Mouse (Mus musculus): ENCODE results near the gene Aqp6. TPM values are rescaled to one million over a fixed set of nuclear protein-coding genes. Genes with fewer than 3 reads are reported as not detected.

The Aqp6 gene
- polyA plus RNA-seq, 1 experiment from 2014 or later: 0.68 TPM

- WGBS: 18% methylated on average over 6 of the region's 6 CpGs
- H3K27me3 ChIP-seq (replicated peaks; ENCODE audit: control insufficient read depth, insufficient read depth, low read length): no peaks in the 10 kb centered on the region
Measured at GRCm38 (mm10) chr15:99649067-99649761, 48.0 kb downstream of the Aqp6 start.

DNA sequence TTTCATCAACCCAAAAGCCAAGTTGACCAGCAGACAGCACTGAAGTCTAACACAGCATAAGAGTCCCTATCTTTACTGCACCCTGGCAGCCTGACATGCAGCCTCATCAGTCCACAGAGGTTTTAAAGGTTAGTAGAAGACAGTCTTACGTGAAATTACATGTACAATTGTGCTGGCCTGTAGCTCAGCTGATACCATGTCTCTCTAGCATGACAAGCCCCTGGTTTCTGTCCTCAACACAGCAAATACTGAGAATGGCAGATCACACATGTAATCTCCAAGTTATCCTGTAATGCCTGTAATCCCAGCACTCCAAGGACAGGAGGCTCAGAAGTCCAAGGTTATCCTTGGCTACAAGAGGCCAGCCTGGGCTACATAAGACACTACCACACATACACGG is 49.1 kb downstream of the Aqp6 start:
- H3K9me3 ChIP-seq (ENCODE audit: control insufficient read depth, low read length): no peaks in the 10 kb centered on the region
- peak overlapping the region; percentile 92 for H3K4me3 ChIP-seq (ENCODE audit: low read length)
- no peaks in the 10 kb centered on the region for H3K27me3 ChIP-seq (replicated peaks; ENCODE audit: control insufficient read depth, insufficient read depth, low read length)
- peaks cover 36% of the 10 kb centered on the region for H3K4me1 ChIP-seq (ENCODE audit: control insufficient read depth, insufficient read depth, low read depth, low read length)
- H3K27ac ChIP-seq (ENCODE audit: low read depth, low read length): no peak overlapping the region; the same call in 1 of the 2 replicates
- peak overlapping the region; percentile 90 for H3K4me2 ChIP-seq (ENCODE audit: low read length)
- H3K36me3 ChIP-seq (ENCODE audit: control insufficient read depth, insufficient read depth, low read length): no peaks in the 10 kb centered on the region
- ATAC-seq: no peak
- 54% methylated on average over 2 of the region's 2 CpGs for WGBS
- 0 out of 2 replicates have a peak overlapping the region, but pooled peaks have one; percentile 5 for H3K9ac ChIP-seq (ENCODE audit: low read depth, low read length)

More at GRCm38 (mm10) chr15:99649067-99649761, 48.0 kb downstream of the Aqp6 start:
- H3K9me3 ChIP-seq (ENCODE audit: control insufficient read depth, low read length): no peaks in the 10 kb centered on the region
- no peak overlapping the region for H3K4me3 ChIP-seq (ENCODE audit: low read length)
- no peak overlapping the region for H3K9ac ChIP-seq (ENCODE audit: low read depth, low read length)
- peaks cover 43% of the 10 kb centered on the region for H3K4me1 ChIP-seq (ENCODE audit: control insufficient read depth, insufficient read depth, low read depth, low read length)
- peak overlapping the region; percentile 90 for H3K4me2 ChIP-seq (ENCODE audit: low read length)
- H3K27ac ChIP-seq (ENCODE audit: low read depth, low read length): peak overlapping the region; percentile 42
- ATAC-seq: no peak
- H3K36me3 ChIP-seq (ENCODE audit: control insufficient read depth, insufficient read depth, low read length): no peaks in the 10 kb centered on the region

DNA sequence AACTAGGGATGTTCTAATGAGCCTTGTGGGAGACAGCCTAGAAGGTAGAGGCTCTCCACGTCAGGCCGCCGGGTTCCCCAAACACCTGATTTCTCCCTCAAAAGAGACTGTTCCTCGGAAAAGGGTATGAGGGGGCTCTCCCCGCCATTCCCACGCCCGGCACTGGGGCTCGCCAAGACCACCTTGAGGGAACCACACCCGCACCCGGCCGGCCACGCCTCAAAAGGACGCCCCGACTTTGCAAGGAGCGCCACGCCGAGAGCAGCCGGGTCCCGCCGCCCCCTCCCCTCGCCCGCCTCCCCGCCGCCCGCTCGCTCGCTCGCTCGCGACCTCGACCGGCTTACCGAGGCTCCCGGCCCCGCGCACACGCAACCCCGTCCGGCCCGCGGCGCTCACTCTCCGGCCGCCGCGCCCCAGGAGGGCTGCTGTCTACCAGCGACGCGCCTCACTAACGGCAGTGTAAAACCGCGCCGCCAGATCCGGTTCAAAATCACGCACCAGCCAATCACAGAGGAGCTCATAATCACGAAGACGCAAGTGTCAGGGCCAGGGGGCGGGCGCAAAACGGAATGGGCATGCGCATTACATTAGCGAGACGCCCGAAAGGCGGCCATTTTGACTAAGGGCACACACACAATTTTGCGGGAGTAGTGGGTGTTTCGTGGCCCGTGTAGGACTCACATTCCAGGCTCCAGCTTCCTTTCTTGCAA is 50.1 kb downstream of the Aqp6 start, which contains the start of gene Racgap1:
Gene Racgap1, minus strand, starts transcription at position 494 of the 710 bp plus-strand sequence.
- peaks cover 38% of the 10 kb centered on the region for H3K4me1 ChIP-seq (ENCODE audit: control insufficient read depth, insufficient read depth, low read depth, low read length)
- peak within 1 kb of the TSS; percentile 90 for H3K4me2 ChIP-seq (ENCODE audit: low read length)
- H3K9ac ChIP-seq (ENCODE audit: low read depth, low read length): peak within 1 kb of the TSS; percentile 82
- under 1% methylated on average over 43 of the region's 68 CpGs for WGBS
- H3K27me3 ChIP-seq (replicated peaks; ENCODE audit: control insufficient read depth, insufficient read depth, low read length): no peaks in the 10 kb centered on the region
- peak within 1 kb of the TSS; percentile 92 for H3K4me3 ChIP-seq (ENCODE audit: low read length)
- H3K9me3 ChIP-seq (ENCODE audit: control insufficient read depth, low read length): no peaks in the 10 kb centered on the region
- ATAC-seq: peak; percentile 93
- H3K36me3 ChIP-seq (ENCODE audit: control insufficient read depth, insufficient read depth, low read length): no peaks in the 10 kb centered on the region
- peak within 1 kb of the TSS; percentile 3 for H3K27ac ChIP-seq (ENCODE audit: low read depth, low read length)

DNA sequence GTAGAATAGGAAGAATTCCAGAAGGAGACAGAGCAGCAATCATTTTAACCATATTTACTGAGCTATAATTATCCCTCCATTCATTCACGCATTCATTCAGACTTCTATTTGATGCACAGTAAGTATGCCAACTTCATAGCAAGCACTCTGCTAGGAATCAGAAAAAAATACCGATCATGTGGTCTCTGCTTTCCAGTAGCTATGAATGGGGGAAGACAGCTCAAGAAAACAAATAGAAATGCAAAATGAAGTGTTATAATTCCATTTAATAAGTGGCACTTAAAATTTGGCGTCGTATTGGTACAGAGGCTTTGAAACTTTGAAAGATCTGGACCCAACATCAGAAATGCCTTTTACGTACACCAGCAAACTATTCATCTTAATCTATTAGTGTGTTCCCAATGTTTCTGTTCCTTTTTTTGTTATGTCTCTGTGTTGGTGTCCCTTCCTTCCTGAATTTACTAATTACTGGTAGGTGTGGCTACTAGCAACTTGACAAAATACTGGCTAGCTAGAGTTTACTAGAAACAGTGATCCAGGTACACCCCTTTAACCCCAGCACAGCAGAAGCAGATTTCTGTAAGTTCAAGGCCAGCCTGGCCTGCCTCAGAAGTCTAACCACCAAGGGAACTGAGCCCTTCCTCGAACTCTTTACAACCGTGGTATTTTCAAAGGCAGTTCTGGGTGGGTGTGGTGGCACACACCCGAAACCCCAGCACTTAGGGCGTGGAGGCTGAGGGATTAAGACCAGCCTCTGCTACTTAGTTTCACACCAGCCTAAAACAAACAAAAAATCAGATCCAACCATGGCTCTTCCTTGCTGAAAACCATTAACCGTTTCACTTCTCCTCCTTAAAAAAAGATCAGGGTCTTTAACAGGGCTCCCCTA is 51.0 kb downstream of the Aqp6 start:
- peak overlapping the region; percentile 92 for H3K4me3 ChIP-seq (ENCODE audit: low read length)

DNA sequence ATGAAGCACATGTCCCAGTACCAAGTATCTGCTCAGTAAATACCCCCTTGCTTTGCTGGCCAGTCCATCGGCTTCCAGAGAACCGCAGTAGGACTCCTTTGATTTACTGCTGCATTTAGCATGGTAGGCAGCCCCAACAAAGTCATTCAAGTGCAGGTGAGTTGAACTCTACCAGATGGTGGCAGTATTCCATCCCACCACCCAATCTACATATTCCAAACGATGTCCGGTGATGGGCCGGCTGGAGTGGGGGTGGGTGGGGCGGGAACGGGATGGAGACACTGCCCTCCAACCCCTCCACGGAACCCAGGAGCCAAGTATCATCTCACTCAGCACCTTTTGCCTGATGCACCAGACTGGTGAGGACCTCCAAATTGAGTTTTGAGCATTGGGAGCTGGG is 52.1 kb downstream of the Aqp6 start:
- no peaks in the 10 kb centered on the region for H3K9me3 ChIP-seq (ENCODE audit: control insufficient read depth, low read length)
- H3K4me2 ChIP-seq (ENCODE audit: low read length): peak overlapping the region; percentile 54
- no peaks in the 10 kb centered on the region for H3K27me3 ChIP-seq (replicated peaks; ENCODE audit: control insufficient read depth, insufficient read depth, low read length)
- H3K9ac ChIP-seq (ENCODE audit: low read depth, low read length): peak overlapping the region; percentile 24; the same call in 1 of the 2 replicates
- H3K27ac ChIP-seq (ENCODE audit: low read depth, low read length): no peak overlapping the region
- H3K36me3 ChIP-seq (ENCODE audit: control insufficient read depth, insufficient read depth, low read length): no peaks in the 10 kb centered on the region
- H3K4me1 ChIP-seq (ENCODE audit: control insufficient read depth, insufficient read depth, low read depth, low read length): peaks cover 28% of the 10 kb centered on the region
- H3K4me3 ChIP-seq (ENCODE audit: low read length): peak overlapping the region; percentile 24; the same call in 1 of the 2 replicates
- WGBS: 12% methylated on average over 8 of the region's 8 CpGs
- no peak for ATAC-seq

More for the DNA sequence above, 51.0 kb downstream of the Aqp6 start:
- peaks cover 38% of the 10 kb centered on the region for H3K4me1 ChIP-seq (ENCODE audit: control insufficient read depth, insufficient read depth, low read depth, low read length)
- H3K9ac ChIP-seq (ENCODE audit: low read depth, low read length): 0 out of 2 replicates have a peak overlapping the region, but pooled peaks have one; percentile 46
- no peak for ATAC-seq
- 80% methylated on average over 10 of the region's 10 CpGs for WGBS
- no peaks in the 10 kb centered on the region for H3K27me3 ChIP-seq (replicated peaks; ENCODE audit: control insufficient read depth, insufficient read depth, low read length)
- peak overlapping the region; percentile 59 for H3K4me2 ChIP-seq (ENCODE audit: low read length)
- H3K36me3 ChIP-seq (ENCODE audit: control insufficient read depth, insufficient read depth, low read length): no peaks in the 10 kb centered on the region
- H3K9me3 ChIP-seq (ENCODE audit: control insufficient read depth, low read length): no peaks in the 10 kb centered on the region
- H3K27ac ChIP-seq (ENCODE audit: low read depth, low read length): peak overlapping the region; percentile 3; the same call in 1 of the 2 replicates

DNA sequence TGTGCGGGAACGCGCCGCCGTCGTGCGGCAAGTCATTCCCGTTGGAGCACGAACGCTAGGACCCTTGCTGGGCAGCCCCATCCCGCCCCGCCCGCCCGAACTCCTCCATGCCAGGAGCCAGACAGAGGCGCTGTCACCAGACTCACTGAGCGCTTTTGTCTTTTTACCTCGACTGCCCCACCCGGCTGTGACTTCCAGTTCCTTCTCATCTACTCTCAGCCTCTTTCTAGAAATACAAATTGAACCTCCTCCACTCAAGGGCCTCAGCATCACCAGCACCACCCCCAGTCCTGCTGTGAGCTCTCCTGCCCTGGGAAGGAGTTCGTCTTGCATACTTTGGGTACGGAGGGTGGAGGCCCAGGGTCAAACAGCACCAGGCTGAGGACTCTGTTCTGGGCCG is 52.7 kb downstream of the Aqp6 start:
- Histone ChIP-seq H3K27ac (ENCODE audit: low read depth, low read length) (no peak overlapping the region), H3K4me2 (ENCODE audit: low read length) (peak overlapping the region; percentile 54), H3K36me3 (ENCODE audit: control insufficient read depth, insufficient read depth, low read length) (no peaks in the 10 kb centered on the region), H3K9ac (ENCODE audit: low read depth, low read length) (peak overlapping the region; percentile 24; the same call in 1 of the 2 replicates), H3K27me3 (replicated peaks; ENCODE audit: control insufficient read depth, insufficient read depth, low read length) (no peaks in the 10 kb centered on the region), H3K4me1 (ENCODE audit: control insufficient read depth, insufficient read depth, low read depth, low read length) (peaks cover 25% of the 10 kb centered on the region), H3K9me3 (ENCODE audit: control insufficient read depth, low read length) (no peaks in the 10 kb centered on the region), H3K4me3 (ENCODE audit: low read length) (peak overlapping the region; percentile 24)
- ATAC-seq: no peak
- 6% methylated on average over 20 of the region's 21 CpGs for WGBS

Other genes with a start within 250 kb of the Aqp6 start
- 7.4 and 9.7 TPM in 2 replicates for gene Fmnl3, start 230.9 kb upstream of the Aqp6 start, polyA plus RNA-seq (2015; fragmentation: Nextera tagmentation; extraction: Ambion mirVana)
- 346 and 350 TPM in 2 replicates for gene Tmbim6, start 208.5 kb upstream of the Aqp6 start, polyA plus RNA-seq (2015; fragmentation: Nextera tagmentation; extraction: Ambion mirVana)
- 11.6 and 17.7 TPM in 2 replicates for gene Nckap5l, start 143.7 kb upstream of the Aqp6 start, polyA plus RNA-seq (2015; fragmentation: Nextera tagmentation; extraction: Ambion mirVana)
- gene Bcdin3d, start 126.7 kb upstream of the Aqp6 start, polyA plus RNA-seq (2015; fragmentation: Nextera tagmentation; extraction: Ambion mirVana): 16.8 and 17.7 TPM in 2 replicates
- 58.2 and 66.8 TPM in 2 replicates for gene Faim2, start 73.2 kb upstream of the Aqp6 start, polyA plus RNA-seq (2015; fragmentation: Nextera tagmentation; extraction: Ambion mirVana)
- 0.11 TPM in 1 of 2 replicates, not detected in the other for gene Aqp2, start 22.3 kb upstream of the Aqp6 start, polyA plus RNA-seq (2015; fragmentation: Nextera tagmentation; extraction: Ambion mirVana)
- gene Aqp5, start 10.6 kb upstream of the Aqp6 start, polyA plus RNA-seq (2015; fragmentation: Nextera tagmentation; extraction: Ambion mirVana): 0.70 and 0.95 TPM in 2 replicates
- gene Racgap1, start 50.3 kb downstream of the Aqp6 start, polyA plus RNA-seq (2015; fragmentation: Nextera tagmentation; extraction: Ambion mirVana): 56.7 and 64.6 TPM in 2 replicates
- 45.1 and 59.4 TPM in 2 replicates for gene Asic1, start 69.0 kb downstream of the Aqp6 start, polyA plus RNA-seq (2015; fragmentation: Nextera tagmentation; extraction: Ambion mirVana)
- 71.7 and 86.2 TPM in 2 replicates for gene Smarcd1, start 100.7 kb downstream of the Aqp6 start, polyA plus RNA-seq (2015; fragmentation: Nextera tagmentation; extraction: Ambion mirVana)
- not detected in 2 replicates for gene Gm17349, start 104.1 kb downstream of the Aqp6 start, polyA plus RNA-seq (2015; fragmentation: Nextera tagmentation; extraction: Ambion mirVana)
- 3.1 and 4.6 TPM in 2 replicates for gene Gpd1, start 116.1 kb downstream of the Aqp6 start, polyA plus RNA-seq (2015; fragmentation: Nextera tagmentation; extraction: Ambion mirVana)
- 175 and 191 TPM in 2 replicates for gene Cox14, start 124.2 kb downstream of the Aqp6 start, polyA plus RNA-seq (2015; fragmentation: Nextera tagmentation; extraction: Ambion mirVana)
- gene Cers5, start 171.5 kb downstream of the Aqp6 start, polyA plus RNA-seq (2015; fragmentation: Nextera tagmentation; extraction: Ambion mirVana): 91.9 and 95.2 TPM in 2 replicates

All from hindbrain, embryonic 16.5 days (tissue).